Mouse (Mus musculus): ENCODE data around the gene Sec24b. TPM values are rescaled to one million over a fixed set of nuclear protein-coding genes. Genes with fewer than 3 reads are reported as not detected.

Gene Sec24b
- polyA plus RNA-seq, 1 experiment from 2014 or later, result 24.7 TPM

GRCm38 (mm10) chr3:130075746-130076145, 14.4 kb upstream of the Sec24b start:
- no peaks in the 10 kb centered on the region for H3K36me3 ChIP-seq
- H3K4me1 ChIP-seq (replicated peaks), result no peaks in the 10 kb centered on the region

GRCm38 (mm10) chr3:130073085-130073484, 11.7 kb upstream of the Sec24b start:
- no peak overlapping the region for H3K9ac ChIP-seq
- H3K4me1 ChIP-seq (replicated peaks), result no peaks in the 10 kb centered on the region
- H3K27ac ChIP-seq, result no peak overlapping the region
- peak; percentile 86 for ATAC-seq
- 35% methylated on average over 10 of the region's 10 CpGs for WGBS
- no peaks in the 10 kb centered on the region for H3K36me3 ChIP-seq
- no peak overlapping the region for H3K4me3 ChIP-seq (replicated peaks)
- H3K4me2 ChIP-seq (replicated peaks), result 0 out of 2 replicates have a peak overlapping the region, but pooled peaks have one; percentile 11
- H3K9me3 ChIP-seq, result no peaks in the 10 kb centered on the region
- no peaks in the 10 kb centered on the region for H3K27me3 ChIP-seq (replicated peaks)

More at GRCm38 (mm10) chr3:130075746-130076145, 14.4 kb upstream of the Sec24b start:
- Histone ChIP-seq H3K9me3 (no peaks in the 10 kb centered on the region), H3K9ac (no peak overlapping the region), H3K27ac (no peak overlapping the region), H3K4me2 (replicated peaks) (no peak overlapping the region), H3K27me3 (replicated peaks) (no peaks in the 10 kb centered on the region), H3K4me3 (replicated peaks) (no peak overlapping the region)
- 50% methylated on average over 1 of the region's 1 CpGs for WGBS
- no peak for ATAC-seq

GRCm38 (mm10) chr3:130071918-130072317, 10.6 kb upstream of the Sec24b start:
- no peak overlapping the region for H3K4me3 ChIP-seq (replicated peaks)
- H3K4me1 ChIP-seq (replicated peaks), result no peaks in the 10 kb centered on the region
- H3K9ac ChIP-seq, result no peak overlapping the region
- ATAC-seq, result no peak
- WGBS, result 62% methylated on average over 2 of the region's 2 CpGs
- H3K9me3 ChIP-seq, result no peaks in the 10 kb centered on the region
- no peak overlapping the region for H3K4me2 ChIP-seq (replicated peaks)
- H3K27me3 ChIP-seq (replicated peaks), result no peaks in the 10 kb centered on the region
- no peak overlapping the region for H3K27ac ChIP-seq
- H3K36me3 ChIP-seq, result no peaks in the 10 kb centered on the region

GRCm38 (mm10) chr3:130060396-130061029, 840 bp downstream of the Sec24b start:
- Histone ChIP-seq H3K4me3 (replicated peaks) (peak overlapping the region; percentile 94), H3K4me2 (replicated peaks) (peak overlapping the region; percentile 81), H3K4me1 (replicated peaks) (peaks cover 20% of the 10 kb centered on the region; the same call in 1 of the 2 replicates), H3K9me3 (no peaks in the 10 kb centered on the region), H3K36me3 (no peaks in the 10 kb centered on the region; the same call in 1 of the 2 replicates), H3K27me3 (replicated peaks) (no peaks in the 10 kb centered on the region), H3K27ac (peak overlapping the region; percentile 98), H3K9ac (peak overlapping the region; percentile 94)
- peak; percentile 91 for ATAC-seq
- under 1% methylated on average over 65 of the region's 92 CpGs for WGBS

GRCm38 (mm10) chr3:130059805-130060395, 1.5 kb downstream of the Sec24b start:
- ATAC-seq, result peak; percentile 57; the same call in 1 of the 2 replicates
- Histone ChIP-seq H3K9me3 (no peaks in the 10 kb centered on the region), H3K36me3 (no peaks in the 10 kb centered on the region; the same call in 1 of the 2 replicates), H3K27ac (peak overlapping the region; percentile 98), H3K4me2 (replicated peaks) (peak overlapping the region; percentile 81), H3K9ac (peak overlapping the region; percentile 94), H3K27me3 (replicated peaks) (no peaks in the 10 kb centered on the region), H3K4me3 (replicated peaks) (peak overlapping the region; percentile 94), H3K4me1 (replicated peaks) (peaks cover 20% of the 10 kb centered on the region; the same call in 1 of the 2 replicates)
- WGBS, result under 1% methylated on average over 42 of the region's 42 CpGs

- WGBS, result 65% methylated on average over 2 of the region's 2 CpGs
- no peaks in the 10 kb centered on the region for H3K9me3 ChIP-seq
- H3K4me1 ChIP-seq (replicated peaks), result peaks cover 27% of the 10 kb centered on the region; the same call in 1 of the 2 replicates
- no peak for ATAC-seq
- peak overlapping the region; percentile 81; the same call in 1 of the 2 replicates for H3K4me2 ChIP-seq (replicated peaks)
- H3K4me3 ChIP-seq (replicated peaks), result no peak overlapping the region
- no peak overlapping the region for H3K9ac ChIP-seq
- H3K36me3 ChIP-seq, result no peaks in the 10 kb centered on the region; the same call in 1 of the 2 replicates
- H3K27ac ChIP-seq, result no peak overlapping the region
- H3K27me3 ChIP-seq (replicated peaks), result no peaks in the 10 kb centered on the region
These were observed 2.9 kb downstream of the Sec24b start for GRCm38 (mm10) chr3:130058488-130058887.

GRCm38 (mm10) chr3:130057569-130058345, 3.6 kb downstream of the Sec24b start:
- H3K27ac ChIP-seq, result no peak overlapping the region
- ATAC-seq, result no peak
- H3K9me3 ChIP-seq, result no peaks in the 10 kb centered on the region
- H3K4me3 ChIP-seq (replicated peaks), result no peak overlapping the region
- peaks cover 33% of the 10 kb centered on the region for H3K4me1 ChIP-seq (replicated peaks)
- H3K27me3 ChIP-seq (replicated peaks), result no peaks in the 10 kb centered on the region
- 62% methylated on average over 14 of the region's 14 CpGs for WGBS
- no peaks in the 10 kb centered on the region; the same call in 1 of the 2 replicates for H3K36me3 ChIP-seq
- H3K9ac ChIP-seq, result no peak overlapping the region
- no peak overlapping the region for H3K4me2 ChIP-seq (replicated peaks)

GRCm38 (mm10) chr3:130055416-130056385, 5.7 kb downstream of the Sec24b start:
- Histone ChIP-seq H3K4me3 (replicated peaks) (no peak overlapping the region), H3K9ac (no peak overlapping the region), H3K36me3 (no peaks in the 10 kb centered on the region; the same call in 1 of the 2 replicates), H3K9me3 (no peaks in the 10 kb centered on the region), H3K4me1 (replicated peaks) (peaks cover 33% of the 10 kb centered on the region), H3K27ac (no peak overlapping the region), H3K27me3 (replicated peaks) (no peaks in the 10 kb centered on the region), H3K4me2 (replicated peaks) (no peak overlapping the region)
- whole genome bisulfite sequencing, result 82% methylated on average over 15 of the region's 15 CpGs
- no peak for ATAC-seq

- Histone ChIP-seq H3K4me1 (replicated peaks) (peaks cover 33% of the 10 kb centered on the region), H3K27me3 (replicated peaks) (no peaks in the 10 kb centered on the region), H3K36me3 (no peaks in the 10 kb centered on the region; the same call in 1 of the 2 replicates), H3K9ac (no peak overlapping the region), H3K9me3 (no peaks in the 10 kb centered on the region), H3K27ac (no peak overlapping the region), H3K4me3 (replicated peaks) (no peak overlapping the region), H3K4me2 (replicated peaks) (no peak overlapping the region)
- 69% methylated on average over 6 of the region's 6 CpGs for WGBS
- no peak for ATAC-seq
These were observed 6.8 kb downstream of the Sec24b start for GRCm38 (mm10) chr3:130054587-130054986.

- H3K27me3 ChIP-seq (replicated peaks), result no peaks in the 10 kb centered on the region
These were observed 7.8 kb downstream of the Sec24b start for GRCm38 (mm10) chr3:130053340-130054066.

More at GRCm38 (mm10) chr3:130053340-130054066, 7.8 kb downstream of the Sec24b start:
- Histone ChIP-seq H3K9me3 (no peaks in the 10 kb centered on the region), H3K27ac (no peak overlapping the region), H3K4me2 (replicated peaks) (no peak overlapping the region), H3K4me1 (replicated peaks) (peaks cover 27% of the 10 kb centered on the region), H3K9ac (no peak overlapping the region), H3K4me3 (replicated peaks) (no peak overlapping the region), H3K36me3 (no peaks in the 10 kb centered on the region; the same call in 1 of the 2 replicates)
- 46% methylated on average over 10 of the region's 10 CpGs for WGBS
- ATAC-seq, result no peak
